Mouse (Mus musculus) ES-Bruce4 (cell line): Measurements from ENCODE around the gene Rhbdd1. TPM values are rescaled to one million over a fixed set of nuclear protein-coding genes. Genes with fewer than 3 reads are reported as not detected.
A peak's percentile ranks its signal among the peaks of the same experiment; 100 is the strongest.

Experiments
- H3K27ac ChIP-seq: 2 replicates; pipeline ENCODE4 v1.5.1; 2012; ENCODE audit warnings: low read length, inconsistent platforms; ENCODE audit not compliant: insufficient read depth
- H3K27me3 ChIP-seq: 2 replicates; pipeline ENCODE4 v1.6.1; 2012; ENCODE audit warnings: mild to moderate bottlenecking, low read length, inconsistent platforms; ENCODE audit not compliant: control insufficient read depth, poor library complexity, insufficient read depth, severe bottlenecking
- H3K36me3 ChIP-seq: 2 replicates; pipeline ENCODE4 v1.6.1; 2012; ENCODE audit warnings: inconsistent platforms, mild to moderate bottlenecking, low read length, moderate library complexity; ENCODE audit not compliant: control insufficient read depth, poor library complexity, insufficient read depth, severe bottlenecking
- H3K4me1 ChIP-seq: one replicate; pipeline ENCODE4 v1.8.1; 2011; ENCODE audit warnings: low read length; ENCODE audit not compliant: control insufficient read depth, insufficient read depth
- H3K4me3 ChIP-seq: 2 replicates; pipeline ENCODE4 v1.5.1; 2011; ENCODE audit warnings: low read depth, mild to moderate bottlenecking, low read length
- H3K9ac ChIP-seq: 2 replicates; pipeline ENCODE4 v1.6.1; 2012; ENCODE audit warnings: low read depth, mild to moderate bottlenecking, inconsistent platforms; ENCODE audit not compliant: poor library complexity, severe bottlenecking
- H3K9me3 ChIP-seq: replicated peaks from 2 replicates; pipeline ENCODE4 v1.6.1; 2012; ENCODE audit warnings: mild to moderate bottlenecking, low read length, inconsistent platforms; ENCODE audit not compliant: control insufficient read depth, poor library complexity, insufficient read depth, severe bottlenecking
- CTCF ChIP-seq: IDR thresholded peaks from one replicate; pipeline ENCODE4 v1.8.1; 2011; ENCODE audit warnings: low read depth, low read length
- EP300 ChIP-seq: IDR thresholded peaks from 2 replicates; pipeline ENCODE4 v1.6.1; 2011; ENCODE audit warnings: low read depth, low read length; ENCODE audit not compliant: insufficient read depth
- POLR2A ChIP-seq: IDR thresholded peaks from one replicate; pipeline ENCODE4 v1.8.1; 2011; ENCODE audit warnings: low read length; ENCODE audit not compliant: insufficient read depth
- polyA plus RNA-seq: library from polyadenylated mRNA; stranded (reverse); fragments of >200 nt; gene quantifications from 2 replicates; pipeline ENCODE4 v1.2.4, GENCODE M21; 2011; ENCODE audit warnings: low read depth; ENCODE audit not compliant: missing spikeins, insufficient read depth, insufficient read length

Rhbdd1 gene
- polyA plus RNA-seq = 19.2 and 21.4 TPM in 2 replicates

GRCm38 (mm10) chr1:82316111-82316745 is at the start of gene Rhbdd1:
Gene Rhbdd1, plus strand, starts transcription at chr1:82316452.
- Histone ChIP-seq H3K27ac (no peak within 1 kb of the TSS; the same call in 1 of the 2 replicates), H3K27me3 (no peaks in the 10 kb centered on the region), H3K36me3 (no peaks in the 10 kb centered on the region), H3K9ac (peak within 1 kb of the TSS; percentile 82), H3K4me1 (no peaks in the 10 kb centered on the region), H3K4me3 (peak within 1 kb of the TSS; percentile 97), H3K9me3 (no peaks in the 10 kb centered on the region)
- TF ChIP-seq CTCF (no peak), POLR2A (peak; percentile 67)

GRCm38 (mm10) chr1:82267547-82267946 is 48.7 kb upstream of the Rhbdd1 start:
- no peaks in the 10 kb centered on the region for H3K27me3 ChIP-seq
- no peak overlapping the region for H3K9ac ChIP-seq
- no peaks in the 10 kb centered on the region for H3K36me3 ChIP-seq
- no peaks in the 10 kb centered on the region for H3K9me3 ChIP-seq
- H3K4me1 ChIP-seq = no peaks in the 10 kb centered on the region
- TF ChIP-seq POLR2A = no peak
- TF ChIP-seq CTCF = no peak
- no peak for TF ChIP-seq EP300
- no peak overlapping the region for H3K27ac ChIP-seq
- no peak overlapping the region for H3K4me3 ChIP-seq

GRCm38 (mm10) chr1:82272231-82272630 is 44.0 kb upstream of the Rhbdd1 start:
- no peaks in the 10 kb centered on the region for H3K27me3 ChIP-seq
- TF ChIP-seq POLR2A (no peak), CTCF (no peak), EP300 (no peak)
- H3K27ac ChIP-seq = no peak overlapping the region
- H3K4me3 ChIP-seq = no peak overlapping the region
- H3K36me3 ChIP-seq = no peaks in the 10 kb centered on the region
- no peak overlapping the region for H3K9ac ChIP-seq
- no peaks in the 10 kb centered on the region for H3K4me1 ChIP-seq
- no peaks in the 10 kb centered on the region for H3K9me3 ChIP-seq

- H3K36me3 ChIP-seq = no peaks in the 10 kb centered on the region
- H3K4me1 ChIP-seq = no peaks in the 10 kb centered on the region
- H3K9ac ChIP-seq = no peak overlapping the region
- TF ChIP-seq POLR2A = no peak
- no peak for TF ChIP-seq EP300
- no peak for TF ChIP-seq CTCF
- H3K9me3 ChIP-seq = no peaks in the 10 kb centered on the region
- H3K4me3 ChIP-seq = no peak overlapping the region
- no peaks in the 10 kb centered on the region for H3K27me3 ChIP-seq
- H3K27ac ChIP-seq = no peak overlapping the region
Measured at GRCm38 (mm10) chr1:82273529-82273928, 42.7 kb upstream of the Rhbdd1 start.

GRCm38 (mm10) chr1:82274361-82274760 is 41.9 kb upstream of the Rhbdd1 start:
- H3K27ac ChIP-seq = no peak overlapping the region

GRCm38 (mm10) chr1:82279768-82280167 is 36.5 kb upstream of the Rhbdd1 start:
- Histone ChIP-seq H3K27ac (no peak overlapping the region), H3K4me1 (peaks cover 1% of the 10 kb centered on the region), H3K36me3 (no peaks in the 10 kb centered on the region), H3K9me3 (no peaks in the 10 kb centered on the region), H3K27me3 (no peaks in the 10 kb centered on the region), H3K4me3 (no peak overlapping the region), H3K9ac (no peak overlapping the region)
- TF ChIP-seq EP300 (no peak), POLR2A (no peak), CTCF (no peak)

More at GRCm38 (mm10) chr1:82274361-82274760, 41.9 kb upstream of the Rhbdd1 start:
- Histone ChIP-seq H3K36me3 (no peaks in the 10 kb centered on the region), H3K9ac (no peak overlapping the region), H3K27me3 (no peaks in the 10 kb centered on the region), H3K4me1 (no peaks in the 10 kb centered on the region), H3K9me3 (no peaks in the 10 kb centered on the region), H3K4me3 (no peak overlapping the region)
- TF ChIP-seq CTCF = no peak
- no peak for TF ChIP-seq POLR2A
- TF ChIP-seq EP300 = no peak
